Mouse (Mus musculus): ENCODE results near the gene Ddit4l. TPM values are rescaled to one million over a fixed set of nuclear protein-coding genes. Genes with fewer than 3 reads are reported as not detected.

Gene Ddit4l
- total and polyA plus RNA-seq, 3 experiments, result 2.6 to 11.3 (median 2.8) TPM

DNA sequence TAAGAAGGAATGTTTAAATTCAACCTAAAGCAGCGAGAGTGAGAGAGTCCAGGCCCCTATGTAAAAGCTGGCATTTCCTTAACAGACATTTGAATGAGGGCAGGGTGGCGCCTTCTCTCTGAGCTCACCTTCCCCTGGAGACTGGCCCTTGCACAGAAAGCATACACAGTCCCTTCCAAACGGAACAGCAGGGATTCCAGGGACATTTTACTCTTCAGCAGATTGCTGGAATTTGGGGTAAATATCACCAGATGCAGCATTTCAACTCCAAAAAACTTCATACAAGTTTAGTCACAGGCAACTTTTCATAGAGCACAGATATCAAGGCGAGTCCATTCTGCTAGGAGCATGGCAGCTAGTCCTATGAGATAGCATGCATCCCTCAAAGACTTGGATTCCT is 31.6 kb upstream of the Ddit4l start:
- Histone ChIP-seq H3K36me3 (replicated peaks in 1 of 2; ENCODE audit: control insufficient read depth in 1 of 2, insufficient read depth in 1 of 2, low read length in 1 of 2) (no peaks in the 10 kb centered on the region), H3K27ac (ENCODE audit: insufficient read depth, low read depth) (no peak overlapping the region), H3K27me3 (replicated peaks) (no peaks in the 10 kb centered on the region), H3K4me2 (ENCODE audit: insufficient read depth, low read depth, poor library complexity, severe bottlenecking) (no peak overlapping the region), H3K4me3 (replicated peaks in 1 of 3; ENCODE audit: low read depth in 2 of 3, low read length in 2 of 3, poor library complexity in 1 of 3) (no peak overlapping the region), H3K9me3 (replicated peaks; ENCODE audit: low read length) (no peaks in the 10 kb centered on the region), H3K4me1 (ENCODE audit: control insufficient read depth in 1 of 2, insufficient read depth in 2 of 2) (no peaks in the 10 kb centered on the region), H3K9ac (ENCODE audit: insufficient read depth, low read depth) (no peak overlapping the region), H3K79me2 (replicated peaks; ENCODE audit: control insufficient read depth, extremely low read depth, insufficient read depth, poor library complexity, severe bottlenecking) (no peaks in the 10 kb centered on the region)
- TF ChIP-seq E2F4 (IDR thresholded peaks at IDR 0.05; ENCODE audit: insufficient replicate concordance, low read depth, low read length) (no peak), MAFK (IDR thresholded peaks at IDR 0.05; ENCODE audit: insufficient replicate concordance, low read length) (no peak), ZMIZ1 (IDR thresholded peaks at IDR 0.05; ENCODE audit: low read depth, low read length) (no peak), RAD21 (IDR thresholded peaks at IDR 0.05; ENCODE audit: low read depth, low read length) (no peak), USF1 (IDR thresholded peaks at IDR 0.05; ENCODE audit: low read depth, low read length) (no peak), CHD1 (IDR thresholded peaks at IDR 0.05; ENCODE audit: low read depth, low read length) (no peak), POLR2AphosphoS2 (IDR thresholded peaks at IDR 0.05; ENCODE audit: low read depth, low read length) (no peak), TCF12 (IDR thresholded peaks at IDR 0.05; ENCODE audit: low read depth, low read length) (no peak), MAX (IDR thresholded peaks at IDR 0.05; ENCODE audit: low read length) (no peak), USF2 (conservative IDR thresholded peaks at IDR 0.05; ENCODE audit: low read depth, low read length) (no peak), GABPA (IDR thresholded peaks at IDR 0.05; ENCODE audit: insufficient replicate concordance, low read depth, low read length) (no peak), IRF4 (IDR thresholded peaks at IDR 0.05; ENCODE audit: low read depth, low read length) (no peak)
- dilution Hi-C loops (cut with MboI; ENCODE audit: extremely low pct_ligation_motif_present, extremely low pct_unique_long_range_greater_than_20kb, low sequenced_read_pairs), result no loop called here
- DNase-seq (ENCODE audit: extremely low read depth), result no peak
- in situ Hi-C loops (cut with MboI; ENCODE audit: low pct_ligation_motif_present, low pct_unique_long_range_greater_than_20kb, low sequenced_read_pairs), result no loop called here

DNA sequence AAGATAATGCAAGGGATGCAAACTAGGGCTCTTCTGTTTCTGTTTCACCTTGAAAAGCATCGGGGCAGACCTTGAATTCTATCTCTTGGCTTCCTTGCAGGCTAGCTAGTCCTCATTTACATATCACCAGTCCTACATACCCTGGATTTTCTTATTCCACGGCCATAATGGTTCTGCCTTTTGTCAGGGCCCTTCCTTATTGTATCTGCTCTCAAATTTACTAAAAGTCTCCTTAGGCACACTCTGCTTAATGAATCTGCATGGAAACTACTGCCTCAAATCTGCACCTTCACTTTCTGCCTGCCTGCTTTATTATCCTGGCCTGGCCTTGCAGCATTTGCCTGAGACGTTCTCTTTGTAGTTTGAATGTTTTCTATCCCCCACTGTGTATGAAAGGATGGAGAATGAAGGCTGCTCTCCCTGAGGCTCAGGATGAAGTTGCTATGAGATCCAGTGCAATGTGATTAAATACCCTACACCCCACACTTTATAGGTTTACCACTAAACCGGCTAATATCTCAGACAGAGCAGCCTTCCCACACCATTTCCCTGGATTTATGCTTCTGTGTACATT is 27.0 kb upstream of the Ddit4l start:
- Histone ChIP-seq H3K4me2 (ENCODE audit: insufficient read depth, low read depth, poor library complexity, severe bottlenecking) (no peak overlapping the region), H3K4me3 (replicated peaks in 1 of 3; ENCODE audit: low read depth in 2 of 3, low read length in 2 of 3, poor library complexity in 1 of 3) (no peak overlapping the region), H3K4me1 (ENCODE audit: control insufficient read depth in 1 of 2, insufficient read depth in 2 of 2) (no peaks in the 10 kb centered on the region), H3K36me3 (replicated peaks in 1 of 2; ENCODE audit: control insufficient read depth in 1 of 2, insufficient read depth in 1 of 2, low read length in 1 of 2) (no peaks in the 10 kb centered on the region), H3K79me2 (replicated peaks; ENCODE audit: control insufficient read depth, extremely low read depth, insufficient read depth, poor library complexity, severe bottlenecking) (no peaks in the 10 kb centered on the region), H3K9ac (ENCODE audit: insufficient read depth, low read depth) (no peak overlapping the region), H3K27me3 (replicated peaks) (no peaks in the 10 kb centered on the region), H3K9me3 (replicated peaks; ENCODE audit: low read length) (no peaks in the 10 kb centered on the region), H3K27ac (ENCODE audit: insufficient read depth, low read depth) (no peak overlapping the region)
- TF ChIP-seq JUN (IDR thresholded peaks at IDR 0.05; ENCODE audit: insufficient read depth, low read depth, low read length) (no peak), TBP (conservative IDR thresholded peaks at IDR 0.05; ENCODE audit: low read depth, low read length) (no peak), ETS1 (conservative IDR thresholded peaks at IDR 0.05; ENCODE audit: low read depth, low read length) (no peak), KAT2A (IDR thresholded peaks at IDR 0.05; ENCODE audit: insufficient replicate concordance, low read length) (no peak), MXI1 (IDR thresholded peaks at IDR 0.05; ENCODE audit: low read depth, low read length) (no peak), TCF12 (IDR thresholded peaks at IDR 0.05; ENCODE audit: low read depth, low read length) (no peak), POLR2AphosphoS2 (IDR thresholded peaks at IDR 0.05; ENCODE audit: low read depth, low read length) (no peak), EP300 (IDR thresholded peaks at IDR 0.05; ENCODE audit: low read length) (no peak), CHD1 (IDR thresholded peaks at IDR 0.05; ENCODE audit: low read depth, low read length) (no peak)
- in situ Hi-C loops (cut with MboI; ENCODE audit: low pct_ligation_motif_present, low pct_unique_long_range_greater_than_20kb, low sequenced_read_pairs), result no loop called here
- no peak for DNase-seq (ENCODE audit: extremely low read depth)
- dilution Hi-C loops (cut with MboI; ENCODE audit: extremely low pct_ligation_motif_present, extremely low pct_unique_long_range_greater_than_20kb, low sequenced_read_pairs), result no loop called here
